Mouse (Mus musculus) Muller cell, postnatal 12 days (primary cell): ENCODE results near the gene Zbtb32.

ENCODE experiments used
- DNase-seq: peaks from one replicate; pipeline ENCODE4 v3.0.0-alpha.2; 2015; ENCODE audit errors: inconsistent ontology term

The Zbtb32 gene

DNA sequence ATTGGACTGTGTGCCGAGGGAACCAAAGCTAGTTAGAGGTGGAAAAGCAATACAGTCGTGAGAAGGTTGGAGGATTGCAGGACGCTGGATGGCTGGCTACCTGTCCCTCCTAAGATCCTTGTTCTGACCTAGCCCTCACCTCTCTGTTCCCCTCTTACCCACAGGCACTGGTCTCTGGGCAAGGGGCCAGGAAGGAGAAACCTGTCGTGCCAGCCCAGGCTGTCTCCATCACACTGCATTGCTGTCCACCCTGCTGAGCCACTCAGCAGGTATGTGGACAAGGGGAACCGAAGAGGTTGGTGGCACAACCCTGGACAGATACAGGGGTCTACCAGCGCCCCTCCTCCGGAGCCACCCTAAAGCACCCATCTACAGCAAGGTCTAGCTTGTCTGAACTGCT is 1.9 kb upstream of the Zbtb32 start:
- no peak for DNase-seq

DNA sequence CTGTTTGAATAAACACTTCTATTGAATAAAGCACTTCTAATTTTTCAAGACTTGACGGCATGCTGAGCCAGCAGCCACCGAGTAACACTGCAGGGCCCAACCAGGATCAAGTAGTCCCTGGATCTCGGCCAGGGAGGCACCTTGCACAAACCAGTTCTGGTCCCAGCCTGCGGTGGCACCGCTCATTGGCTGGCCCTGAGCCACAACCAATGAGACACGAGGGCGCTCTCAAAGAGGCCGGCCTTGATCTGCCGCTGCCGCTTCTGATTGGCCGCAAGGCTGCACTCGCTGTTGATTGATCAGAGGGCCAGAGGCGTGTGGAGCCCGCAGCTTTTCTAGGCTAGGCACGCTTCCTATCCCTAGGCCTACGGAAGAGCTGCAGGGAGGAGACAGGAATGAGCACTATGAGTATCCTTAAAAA is 1.2 kb upstream of the Zbtb32 start:
- DNase-seq = peak; percentile 85

DNA sequence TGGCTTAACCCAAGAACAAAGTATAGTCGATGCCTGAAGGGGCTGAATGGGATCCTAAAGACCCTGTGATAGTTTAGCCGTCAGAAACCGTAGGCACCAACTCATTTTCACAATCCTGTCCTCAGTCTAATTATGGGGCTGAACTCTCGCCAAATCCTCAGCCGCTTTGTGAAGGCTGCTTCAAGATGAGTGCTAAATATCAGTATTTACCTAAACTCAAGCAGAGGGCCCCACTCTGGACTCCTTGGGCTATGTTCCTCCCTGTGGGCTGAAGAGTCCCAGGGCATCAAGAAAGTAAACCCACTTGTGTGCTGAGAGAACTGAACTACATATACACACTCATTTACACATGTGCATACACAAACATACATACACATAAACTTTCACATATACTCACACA is 1.9 kb downstream of the Zbtb32 start:
- DNase-seq = no peak

DNA sequence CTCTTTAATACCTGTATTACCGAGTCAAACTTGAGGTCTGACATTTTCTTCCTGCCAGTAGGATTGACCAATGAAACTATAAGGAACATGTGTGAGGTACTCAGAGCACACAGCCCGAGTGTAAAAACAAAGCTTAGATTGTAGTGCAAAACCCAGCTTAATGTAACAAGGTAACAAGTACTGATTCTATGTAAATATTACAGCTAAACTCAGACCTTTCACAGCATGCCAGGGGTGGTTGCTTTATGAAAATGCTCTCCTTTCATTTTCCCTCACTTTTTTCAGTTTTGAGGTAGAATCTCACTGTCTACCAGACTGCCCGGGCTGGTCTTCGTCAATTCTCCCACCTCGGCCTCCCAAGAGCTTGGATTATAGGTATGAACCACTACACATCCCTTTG is 2.6 kb downstream of the Zbtb32 start:
- DNase-seq = no peak

DNA sequence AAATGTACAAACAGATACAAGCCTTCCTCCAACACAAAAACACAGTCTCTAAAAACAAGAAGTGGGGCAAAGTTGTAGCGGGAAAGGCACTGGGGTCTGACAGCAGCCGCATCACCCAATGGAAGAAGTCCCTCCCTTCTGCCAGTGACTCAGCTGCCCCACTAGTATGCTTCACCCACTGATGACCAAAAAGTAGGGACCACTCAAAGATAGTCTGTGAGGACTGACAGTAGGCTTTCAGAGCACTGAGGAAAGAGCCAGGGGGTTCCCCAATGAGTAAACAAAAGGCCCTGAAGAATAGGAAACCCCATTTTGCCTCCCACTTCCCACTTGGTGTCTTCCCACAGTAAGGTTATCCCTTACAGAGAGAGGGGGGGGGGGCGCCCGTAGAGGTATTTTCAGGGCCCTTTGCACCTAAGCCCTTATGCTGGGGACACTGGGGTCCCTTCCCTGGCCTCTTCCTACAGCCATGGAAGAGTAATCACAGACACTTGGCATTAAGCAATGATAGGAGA is 4.1 kb downstream of the Zbtb32 start:
- no peak for DNase-seq

DNA sequence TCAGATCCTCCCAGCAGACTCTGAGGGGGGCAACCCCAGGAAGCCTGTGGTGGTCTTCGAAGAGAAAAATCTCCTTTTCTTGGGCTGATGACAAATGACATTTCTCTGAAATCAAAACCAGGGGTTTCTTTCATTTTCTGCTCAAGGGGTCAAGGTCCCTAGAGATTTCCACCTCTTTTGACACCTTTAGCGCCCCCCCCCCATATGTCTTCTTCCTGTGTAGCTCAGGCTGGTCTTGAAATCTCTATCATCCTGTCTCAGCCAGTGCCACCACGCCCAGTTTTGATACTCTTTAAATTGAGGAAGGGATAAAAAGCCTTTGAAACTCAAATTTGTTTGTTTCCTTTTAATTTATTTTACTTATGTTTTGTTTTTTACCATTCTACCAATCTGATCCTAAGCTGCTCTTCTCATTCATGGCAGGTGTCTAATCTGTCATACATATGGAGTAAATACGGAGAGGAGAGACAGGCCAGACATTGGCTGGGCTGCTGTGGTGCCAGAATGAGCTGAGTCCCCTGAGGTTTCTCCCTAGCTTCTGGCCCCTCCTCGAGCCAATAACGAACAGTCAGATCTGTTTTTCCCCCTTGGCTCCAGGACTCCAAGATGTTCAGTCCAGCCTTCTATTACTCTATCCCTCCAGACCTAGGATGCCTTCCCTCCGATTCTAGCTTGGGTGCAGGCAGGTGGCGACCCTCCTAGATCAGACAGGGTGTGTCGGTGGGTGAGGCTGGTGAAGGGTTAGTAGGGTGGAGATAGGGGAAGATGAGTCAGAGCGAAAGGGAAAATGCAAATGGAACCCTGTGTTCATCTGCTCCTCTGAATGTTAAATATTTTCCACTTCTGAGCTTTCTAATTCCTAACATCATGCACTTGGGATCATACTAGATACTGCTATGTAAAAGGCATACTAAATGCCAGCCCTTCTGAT is 4.9 kb downstream of the Zbtb32 start:
- DNase-seq = no peak

DNA sequence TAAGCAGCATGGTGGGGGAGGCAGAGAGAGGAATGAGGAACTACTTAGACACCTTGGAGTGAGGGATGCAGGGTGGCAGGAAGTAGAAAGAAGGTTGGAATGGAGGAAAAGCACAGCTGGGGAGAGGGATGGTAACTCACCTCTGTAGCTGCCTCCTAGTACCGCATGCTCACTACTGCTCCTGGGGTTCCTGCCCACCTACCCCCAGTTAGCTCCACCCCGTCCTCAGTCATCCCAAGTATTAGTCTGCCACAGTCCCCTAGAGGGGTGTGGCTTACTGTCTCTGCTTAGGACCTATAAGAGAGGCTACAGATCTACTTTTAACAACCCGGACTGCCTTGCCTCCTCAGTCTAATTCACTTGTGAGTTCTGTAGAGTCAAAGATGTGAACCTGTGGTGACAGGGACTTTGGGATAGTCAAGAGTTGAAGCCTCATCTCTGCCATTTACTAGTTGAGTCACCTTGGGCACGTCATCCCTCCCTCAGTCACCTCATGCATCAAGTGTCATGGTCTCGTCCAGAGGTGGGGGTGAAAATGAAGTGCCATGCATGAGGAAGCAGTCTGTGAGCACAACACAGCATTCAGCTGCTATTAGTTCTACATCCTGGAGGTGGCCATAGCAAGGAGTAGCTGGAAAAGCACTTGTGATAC is 5.8 kb downstream of the Zbtb32 start:
- no peak for DNase-seq

DNA sequence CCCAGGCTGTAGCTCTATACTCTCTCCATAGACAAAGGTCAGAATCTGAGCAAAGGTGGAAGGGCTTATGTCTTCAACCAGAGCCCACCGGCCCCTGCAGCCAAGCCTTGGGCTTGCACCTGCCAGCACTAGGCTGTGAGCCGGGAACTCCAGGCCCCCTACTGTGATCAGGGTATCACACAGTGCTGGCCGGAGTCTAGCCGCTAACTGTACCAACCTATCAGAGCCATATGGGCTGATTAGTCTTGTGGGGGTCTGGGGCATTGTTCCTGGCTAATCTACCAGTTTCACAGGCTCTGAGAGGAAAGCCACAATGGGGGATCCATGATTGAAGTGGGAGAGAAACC is 7.1 kb downstream of the Zbtb32 start:
- no peak for DNase-seq

DNA sequence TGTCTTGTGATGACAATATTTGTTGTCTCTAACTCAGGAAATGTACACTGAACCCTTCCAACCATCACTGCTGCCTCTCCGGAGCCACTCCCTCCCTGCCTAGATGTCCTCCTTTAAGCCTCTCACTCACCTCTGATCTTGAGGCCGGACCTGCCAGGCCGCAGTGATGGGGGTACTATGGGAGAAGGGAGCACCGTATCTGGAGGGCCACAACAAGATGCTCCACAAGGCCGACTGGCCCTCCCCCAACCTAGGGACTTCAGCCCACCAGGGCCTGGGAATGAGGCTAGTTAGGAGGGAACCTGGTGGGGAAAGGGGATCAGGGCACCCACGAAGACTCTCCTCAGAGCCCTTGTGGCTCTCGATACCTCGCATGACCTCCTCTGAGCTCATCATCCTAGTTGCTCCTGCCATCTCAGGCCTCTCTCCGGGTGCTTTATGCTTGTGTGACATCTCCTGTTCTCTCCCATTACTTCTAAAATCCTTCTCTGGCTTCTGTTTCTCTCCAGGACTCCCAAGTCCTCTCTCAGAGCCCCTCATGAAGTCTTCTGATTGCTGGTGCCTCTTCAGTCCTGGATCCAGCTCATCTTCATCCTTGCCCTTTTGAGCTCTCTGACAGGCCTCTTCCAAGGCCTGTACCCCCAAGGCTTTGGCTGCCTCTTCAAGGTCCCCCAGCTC is 7.6 kb downstream of the Zbtb32 start:
- no peak for DNase-seq

DNA sequence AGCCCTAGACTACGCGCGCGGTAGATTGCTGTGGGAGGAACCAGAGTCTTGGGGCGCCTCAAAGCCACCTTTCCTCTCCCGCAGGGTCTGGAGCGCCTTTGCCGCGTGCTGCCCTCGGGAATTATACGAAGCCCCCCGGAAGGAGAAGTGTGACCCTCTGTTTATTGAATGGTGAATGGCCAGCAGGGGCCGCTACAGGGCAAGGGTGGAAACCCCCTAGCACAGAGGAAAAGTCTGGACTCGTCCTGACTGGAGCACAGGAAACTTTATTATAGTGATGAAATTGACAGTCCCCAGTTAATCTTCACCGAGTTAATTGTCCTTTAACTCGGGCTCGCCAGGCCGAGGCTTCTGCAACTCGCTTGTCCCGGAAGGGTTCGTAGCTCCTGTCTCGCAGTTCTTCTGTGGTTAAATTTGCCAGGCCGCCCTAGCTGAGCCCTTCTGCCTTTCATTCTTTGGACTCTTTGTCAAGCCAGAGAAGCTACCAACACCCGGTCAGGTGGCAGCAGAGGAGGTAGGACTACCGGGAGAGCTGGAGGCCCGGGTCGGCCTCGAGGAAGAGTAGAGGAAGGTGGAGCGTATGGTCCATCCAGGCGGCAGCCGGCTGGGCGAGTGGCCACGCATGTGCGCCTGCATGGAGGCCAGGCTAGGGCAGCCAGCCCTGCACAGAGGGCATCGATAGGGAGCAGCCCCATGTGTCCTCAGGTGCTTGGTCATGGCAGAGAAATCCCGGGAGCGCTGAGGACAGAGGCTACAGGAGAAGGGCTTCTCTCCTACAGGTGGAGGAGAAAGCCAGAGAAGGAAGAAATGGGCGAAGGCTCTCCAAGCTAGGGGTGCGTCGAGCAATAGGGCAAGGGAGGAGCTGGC is 9.0 kb downstream of the Zbtb32 start:
- DNase-seq = peak; percentile 87

DNA sequence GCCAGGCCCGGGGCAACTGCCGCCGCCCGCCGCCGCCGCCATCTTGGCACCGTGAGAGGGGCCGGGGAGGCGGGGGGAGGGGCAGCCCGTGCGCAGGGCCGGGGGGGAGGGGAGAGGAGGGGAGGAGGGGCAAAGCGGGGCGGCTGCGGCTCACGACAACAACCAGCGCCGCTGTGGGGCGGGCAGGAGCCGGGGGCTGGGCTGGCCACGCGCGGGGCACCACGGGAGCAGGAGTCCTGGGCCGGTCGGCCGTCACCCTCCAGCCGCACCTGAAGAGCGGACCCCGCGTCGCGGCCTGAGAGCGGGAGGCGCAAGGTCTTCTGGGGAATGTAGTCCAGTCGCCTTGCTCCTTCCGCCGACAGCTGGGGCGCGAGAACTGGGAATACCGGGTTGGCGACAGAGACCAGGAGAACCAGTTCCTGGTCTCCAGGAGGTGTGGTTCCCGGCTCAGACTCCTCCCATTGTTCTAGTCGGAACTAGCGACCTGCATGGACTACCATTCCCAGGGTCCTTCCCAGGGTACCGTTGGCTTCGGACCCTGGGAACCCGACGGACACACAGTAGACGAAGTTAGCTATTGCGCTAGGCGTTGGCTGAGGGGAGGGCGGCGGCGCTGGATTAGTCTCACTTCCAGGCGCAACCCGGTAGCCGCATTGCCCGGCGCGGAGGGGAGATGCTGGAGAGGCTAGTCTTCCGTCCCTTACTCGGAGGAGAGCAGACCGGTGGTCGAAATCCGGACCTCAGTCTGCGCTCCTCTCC is 9.9 kb downstream of the Zbtb32 start, which contains the start of gene Kmt2b:
Kmt2b (minus strand) TSS at position 51 of the 759 bp plus-strand sequence.
- DNase-seq = peak; percentile 99

DNA sequence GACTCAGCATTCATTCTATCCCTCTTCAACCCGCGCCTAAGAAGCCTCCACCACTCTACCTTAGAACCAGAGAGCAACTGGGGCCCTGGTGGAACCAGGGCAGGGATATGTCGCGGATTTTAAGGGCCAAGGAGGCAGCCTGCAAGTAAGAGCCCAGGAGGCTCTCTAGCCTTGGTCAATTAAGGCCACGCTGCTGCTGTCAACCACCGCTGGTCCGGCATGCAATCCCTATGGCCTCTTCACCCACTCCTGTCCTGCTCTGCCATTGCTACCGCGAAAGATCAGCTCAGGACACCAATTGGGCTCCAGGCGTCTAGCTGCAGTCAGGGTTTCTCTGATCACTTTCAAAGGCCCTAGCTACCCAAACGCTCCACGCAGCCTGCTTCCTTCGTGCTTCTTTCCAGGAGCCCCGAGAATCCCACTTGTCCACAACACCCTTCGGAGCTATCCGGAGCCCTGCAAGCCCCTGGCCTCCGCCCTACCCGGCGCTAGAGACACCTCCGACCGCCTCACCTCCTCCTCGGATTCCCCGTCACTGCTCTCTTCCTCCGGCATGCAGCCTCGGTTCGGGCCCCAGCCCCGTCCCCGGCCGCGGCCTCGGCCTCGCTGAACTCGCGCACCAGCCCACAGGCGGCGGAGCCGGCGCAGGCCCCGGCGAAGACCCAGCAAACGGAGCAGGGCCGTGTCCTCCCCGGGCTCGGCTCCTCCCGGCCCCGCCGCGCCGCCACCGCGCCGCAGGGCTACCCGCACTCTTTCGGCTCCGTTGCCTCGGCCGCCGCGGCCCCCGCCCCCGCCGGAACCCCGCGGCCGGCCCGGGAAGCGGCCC is 10.7 kb downstream of the Zbtb32 start:
- DNase-seq = peak; percentile 61

DNA sequence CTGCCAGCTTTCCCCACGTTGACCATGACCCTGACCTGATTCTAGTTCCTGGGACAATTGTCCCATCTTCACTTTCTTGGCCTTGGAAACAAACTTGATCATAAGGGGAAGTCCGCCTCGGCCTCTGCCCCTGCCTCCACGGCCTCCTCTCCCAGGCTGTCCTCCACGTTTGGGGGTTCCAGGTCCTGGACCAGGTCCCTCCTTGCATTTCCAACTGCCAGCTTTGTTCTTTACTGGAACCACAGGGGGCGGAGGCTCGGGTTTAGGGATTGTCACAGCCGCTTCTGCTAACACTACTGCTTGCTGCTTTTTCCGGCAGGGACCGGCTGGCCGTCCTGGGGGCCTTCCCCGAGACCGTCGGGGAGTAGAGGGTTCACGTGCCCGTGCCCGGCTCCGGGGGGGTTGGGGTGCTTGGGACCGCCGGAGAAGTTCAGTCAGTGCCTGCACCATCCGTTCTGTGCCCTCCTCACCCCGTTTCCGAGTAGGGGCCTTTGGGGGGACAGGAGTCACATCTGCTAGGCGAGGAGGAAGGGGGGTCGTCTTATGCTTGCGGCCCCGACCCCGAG is 12.2 kb downstream of the Zbtb32 start:
- no peak for DNase-seq

DNA sequence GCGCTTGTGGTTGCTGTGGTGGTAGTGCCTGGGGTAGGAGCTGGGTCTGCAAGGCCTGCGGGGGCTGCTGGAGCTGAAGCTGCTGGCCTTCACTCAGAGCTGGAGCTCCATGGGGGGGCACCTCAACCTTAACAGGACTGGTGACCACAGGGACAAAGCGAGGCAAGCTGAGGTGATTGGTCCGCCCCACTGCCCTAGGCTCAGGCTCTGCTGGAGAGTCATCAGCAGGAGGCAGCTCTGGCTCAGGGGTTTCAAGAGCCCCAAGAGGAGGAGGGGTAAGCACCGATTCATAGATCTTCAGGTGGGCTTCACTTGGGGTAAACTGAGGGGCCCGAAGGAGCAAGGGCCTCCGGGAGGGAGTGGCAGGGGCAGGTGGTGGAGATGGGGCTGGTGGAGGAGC is 13.5 kb downstream of the Zbtb32 start:
- DNase-seq = no peak

DNA sequence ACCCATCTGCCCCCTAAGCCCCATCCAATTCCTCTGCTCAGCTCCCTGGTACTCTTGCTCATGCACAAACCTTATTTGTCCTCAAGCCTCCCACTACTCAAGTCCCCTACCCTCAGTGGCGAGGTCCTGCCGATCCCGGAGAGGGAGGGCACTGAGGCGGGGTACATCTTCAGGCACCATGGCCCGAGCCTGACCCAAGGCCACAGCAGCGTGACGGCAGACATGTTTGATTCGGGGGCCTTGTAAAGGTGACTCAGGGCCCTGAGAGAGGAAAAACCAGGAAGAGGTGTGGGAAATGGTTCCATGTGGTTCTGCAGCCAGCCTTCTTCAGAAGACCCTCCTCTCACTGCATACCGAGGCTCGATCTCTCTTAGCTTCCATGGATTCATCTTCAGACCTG is 14.4 kb downstream of the Zbtb32 start:
- DNase-seq = no peak

DNA sequence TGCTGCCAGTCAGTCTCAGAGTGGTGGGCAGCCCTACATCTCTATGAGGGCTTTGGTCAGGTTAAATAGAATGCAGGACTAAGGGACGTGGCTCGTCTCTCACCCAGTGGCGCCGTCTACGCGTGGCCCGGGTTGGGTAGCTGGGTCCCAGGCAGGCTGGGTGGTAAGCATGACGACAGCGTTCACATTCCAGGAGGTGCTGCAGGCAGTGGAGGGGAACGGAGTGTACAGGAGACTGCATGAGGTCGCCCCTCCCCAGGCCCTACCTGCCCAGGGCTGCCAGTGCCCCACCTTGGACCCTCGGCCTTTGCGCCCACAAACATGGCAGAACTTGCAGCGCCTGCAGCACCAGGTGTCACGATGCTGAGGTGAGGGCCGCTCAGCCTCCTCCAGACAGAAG is 17.2 kb downstream of the Zbtb32 start:
- DNase-seq = no peak

DNA sequence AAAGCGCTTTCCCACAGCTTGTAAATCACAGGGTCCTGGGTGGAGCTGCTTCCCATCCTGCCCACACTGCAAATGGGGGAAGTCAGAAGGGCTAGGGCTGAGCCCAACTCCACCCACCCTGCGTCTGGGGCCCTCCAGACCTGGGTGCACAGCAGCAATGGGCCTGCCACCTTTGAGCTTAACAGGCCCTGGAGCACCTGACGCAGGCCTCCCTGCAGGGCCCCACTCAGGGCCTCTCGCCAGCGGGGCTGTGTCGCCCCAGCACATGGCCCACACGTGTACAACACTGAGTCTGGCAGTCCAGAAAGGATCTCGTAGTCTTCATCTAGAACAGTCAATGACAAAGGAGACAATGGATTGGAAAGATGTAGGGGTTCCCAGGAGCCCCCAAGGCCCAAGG is 18.8 kb downstream of the Zbtb32 start:
- no peak for DNase-seq

DNA sequence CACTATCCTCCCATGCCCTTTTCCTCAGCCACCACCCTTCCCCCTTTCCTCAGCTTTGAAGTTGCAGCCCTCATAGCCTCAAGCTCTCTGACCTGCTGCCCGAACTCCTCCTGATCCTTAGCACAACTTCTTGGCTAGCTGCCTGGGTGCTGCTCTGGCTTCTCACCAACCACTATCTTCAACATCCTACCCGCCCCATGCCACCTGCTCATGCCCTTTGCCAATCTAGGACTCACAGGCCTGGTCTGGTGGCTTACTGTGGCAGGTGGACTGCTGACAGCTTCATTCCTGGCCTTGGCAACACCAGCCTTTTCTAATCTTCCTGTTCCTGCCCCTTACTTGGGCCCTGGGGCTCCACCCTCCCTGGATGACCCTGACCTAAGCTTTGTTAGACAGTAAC is 25.7 kb downstream of the Zbtb32 start:
- DNase-seq = no peak

DNA sequence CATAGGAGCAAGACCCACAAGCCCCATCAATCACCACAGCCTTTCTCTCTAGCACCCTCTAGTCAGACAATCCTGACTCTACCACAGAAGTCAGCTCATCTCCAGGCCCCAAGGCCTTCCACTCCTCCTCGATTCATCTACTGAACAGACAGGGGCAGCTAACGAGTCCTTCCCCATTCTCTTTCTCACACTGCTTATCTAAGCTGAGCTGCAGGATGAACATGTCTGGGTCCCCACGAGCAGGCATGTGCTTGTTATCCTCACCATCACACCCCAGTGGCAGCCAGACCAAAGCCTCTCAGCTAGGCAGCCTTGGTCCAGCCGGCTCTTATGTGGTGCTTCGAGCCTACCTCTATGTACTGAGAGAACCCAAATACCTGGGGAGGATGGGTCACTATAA is 26.3 kb downstream of the Zbtb32 start:
- DNase-seq = no peak

DNA sequence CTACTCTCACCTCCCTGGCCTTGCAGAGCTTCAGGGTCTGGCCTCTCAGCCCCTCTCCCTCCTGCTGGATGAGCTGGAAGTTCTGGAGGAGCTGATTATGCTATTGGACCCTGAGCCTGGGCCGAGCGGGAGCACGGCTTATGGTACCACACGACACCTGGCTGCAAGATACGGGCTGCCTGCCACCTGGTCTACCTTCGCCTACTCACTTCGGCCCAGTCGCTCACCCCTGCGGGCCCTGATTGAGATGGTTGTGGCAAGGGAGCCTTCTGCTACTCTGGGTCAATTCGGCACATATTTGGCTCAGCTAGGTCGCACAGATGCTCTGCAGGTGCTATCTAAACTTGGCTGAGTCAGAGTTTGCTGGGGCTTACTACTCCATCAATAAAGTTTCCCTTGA is 31.2 kb downstream of the Zbtb32 start:
- no peak for DNase-seq
